Mouse (Mus musculus) erythroblast, embryonic 14.5 days (primary cell): ENCODE results near the gene Inpp5e.

Source experiments
- GATA1 ChIP-seq: IDR thresholded peaks from 2 replicates; pipeline ENCODE4 v1.6.1; 2012; ENCODE audit warnings: low read length, inconsistent platforms, mixed read lengths
- TAL1 ChIP-seq: IDR thresholded peaks from 3 replicates; pipeline ENCODE4 v1.6.1; 2012; ENCODE audit warnings: low read length, inconsistent platforms, mixed read lengths

GRCm38 (mm10) chr2:26445666-26446445, 36.9 kb upstream of the Inpp5e start:
- TF ChIP-seq GATA1 (no peak), TAL1 (no peak)
